Mouse (Mus musculus) brain, embryonic 14.5 days (tissue): Measurements from ENCODE around the gene Gm10718.
"Not testable (repeated sequence)": the region's sequence is repeated elsewhere in the genome, so short reads cannot be mapped to it uniquely, and the experiment has no call there.

Experiments used
- CTCF ChIP-seq: fragments of 200-500 bp; IDR thresholded peaks from 2 replicates; pipeline ENCODE4 v1.5.1; 2012; ENCODE audit warnings: inconsistent platforms, mild to moderate bottlenecking, moderate library complexity, borderline replicate concordance; ENCODE audit not compliant: insufficient read depth, insufficient read length; ENCODE audit errors: extremely low read depth
- POLR2A ChIP-seq: fragments of 200-500 bp; IDR thresholded peaks from 2 replicates; pipeline ENCODE4 v1.6.1; 2012; ENCODE audit warnings: mild to moderate bottlenecking, inconsistent platforms, borderline replicate concordance; ENCODE audit not compliant: poor library complexity, insufficient read depth, insufficient read length, severe bottlenecking; ENCODE audit errors: extremely low read depth

- not testable (repeated sequence) for TF ChIP-seq CTCF, POLR2A
Observed at GRCm38 (mm10) chr9:3027200-3027599, 3.9 kb downstream of the Gm10718 start.
